Mouse (Mus musculus): ENCODE results near the gene Sik3. TPM values are rescaled to one million over a fixed set of nuclear protein-coding genes. Genes with fewer than 3 reads are reported as not detected.

The Sik3 gene
- polyA plus RNA-seq, 1 experiment from 2014 or later = 5.2 TPM

DNA sequence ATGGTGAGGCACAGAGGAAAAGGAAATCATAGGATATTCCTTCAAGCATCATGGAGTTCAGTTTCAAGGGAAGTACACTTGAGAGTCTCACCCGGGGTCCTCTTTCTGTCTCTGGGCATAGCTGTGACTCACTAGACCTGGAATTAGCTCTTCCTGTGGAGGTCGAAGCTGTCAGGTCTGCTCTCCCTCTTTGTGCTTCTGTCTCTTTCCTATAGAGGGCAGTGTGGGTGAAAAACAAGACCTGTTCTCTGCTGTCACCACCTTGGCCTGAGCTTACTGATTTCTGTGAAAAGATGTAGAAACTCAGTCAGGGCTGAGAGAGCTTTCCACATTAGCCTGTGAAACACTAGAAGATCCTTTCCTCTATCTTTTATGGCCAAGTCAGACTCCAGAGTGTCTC, 172.6 kb downstream of the Sik3 start:
- H3K9me3 ChIP-seq (ENCODE audit: control insufficient read depth, low read length) = no peaks in the 10 kb centered on the region
- H3K4me3 ChIP-seq (ENCODE audit: low read length) = no peak overlapping the region
- 26% methylated on average over 2 of the region's 2 CpGs for WGBS
- no peak overlapping the region for H3K4me2 ChIP-seq (ENCODE audit: low read depth, low read length)
- H3K36me3 ChIP-seq (ENCODE audit: control insufficient read depth, insufficient read depth, low read length) = no peaks in the 10 kb centered on the region; the same call in 1 of the 2 replicates
- no peaks in the 10 kb centered on the region for H3K27me3 ChIP-seq (ENCODE audit: control insufficient read depth, insufficient read depth, low read depth, low read length)
- peaks cover 8% of the 10 kb centered on the region for H3K4me1 ChIP-seq (replicated peaks; ENCODE audit: control insufficient read depth, insufficient read depth, low read length)
- H3K27ac ChIP-seq (ENCODE audit: low read length) = peak overlapping the region; percentile 60; the same call in 1 of the 2 replicates
- ATAC-seq (ENCODE audit: low read depth) = no peak
- no peak overlapping the region for H3K9ac ChIP-seq (ENCODE audit: low read length)

GRCm38 (mm10) chr9:46186387-46186786, 173.8 kb downstream of the Sik3 start:
- H3K9me3 ChIP-seq (ENCODE audit: control insufficient read depth, low read length) = no peaks in the 10 kb centered on the region
- H3K4me3 ChIP-seq (ENCODE audit: low read length) = no peak overlapping the region
- no peak overlapping the region for H3K4me2 ChIP-seq (ENCODE audit: low read depth, low read length)
- H3K27me3 ChIP-seq (ENCODE audit: control insufficient read depth, insufficient read depth, low read depth, low read length) = no peaks in the 10 kb centered on the region
- no peak overlapping the region for H3K27ac ChIP-seq (ENCODE audit: low read length)
- no peak for ATAC-seq (ENCODE audit: low read depth)
- no peaks in the 10 kb centered on the region; the same call in 1 of the 2 replicates for H3K36me3 ChIP-seq (ENCODE audit: control insufficient read depth, insufficient read depth, low read length)
- WGBS = 80% methylated on average over 1 of the region's 1 CpGs
- no peak overlapping the region for H3K9ac ChIP-seq (ENCODE audit: low read length)
- H3K4me1 ChIP-seq (replicated peaks; ENCODE audit: control insufficient read depth, insufficient read depth, low read length) = no peaks in the 10 kb centered on the region; the same call in 1 of the 2 replicates

- 89% methylated on average over 4 of the region's 4 CpGs for WGBS
- H3K9me3 ChIP-seq (ENCODE audit: control insufficient read depth, low read length) = no peaks in the 10 kb centered on the region
- no peak overlapping the region for H3K4me2 ChIP-seq (ENCODE audit: low read depth, low read length)
- no peaks in the 10 kb centered on the region for H3K4me1 ChIP-seq (replicated peaks; ENCODE audit: control insufficient read depth, insufficient read depth, low read length)
- no peaks in the 10 kb centered on the region for H3K27me3 ChIP-seq (ENCODE audit: control insufficient read depth, insufficient read depth, low read depth, low read length)
- ATAC-seq (ENCODE audit: low read depth) = no peak
- H3K4me3 ChIP-seq (ENCODE audit: low read length) = no peak overlapping the region
- H3K9ac ChIP-seq (ENCODE audit: low read length) = no peak overlapping the region
- H3K36me3 ChIP-seq (ENCODE audit: control insufficient read depth, insufficient read depth, low read length) = no peaks in the 10 kb centered on the region
- H3K27ac ChIP-seq (ENCODE audit: low read length) = no peak overlapping the region
These were observed 175.8 kb downstream of the Sik3 start for GRCm38 (mm10) chr9:46188370-46188769.

DNA sequence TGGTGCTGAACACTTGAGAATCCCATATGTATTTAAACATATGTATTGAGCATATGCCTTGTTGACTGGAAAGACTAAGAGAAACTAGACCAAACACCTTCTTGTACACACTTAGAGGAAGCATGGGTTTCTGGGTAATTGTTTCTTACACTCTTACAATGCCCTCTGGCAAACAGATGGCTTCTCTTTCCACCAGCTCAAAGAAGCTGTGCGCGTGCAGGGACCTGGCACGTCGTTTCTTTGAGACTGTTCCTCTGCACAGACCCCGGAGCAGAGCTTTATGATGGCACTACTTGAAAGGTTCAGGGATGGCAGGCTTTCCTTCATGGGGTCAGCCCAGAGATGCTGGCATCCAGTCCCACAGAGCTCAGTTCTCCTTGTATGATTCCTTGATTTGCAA, 176.3 kb downstream of the Sik3 start:
- no peaks in the 10 kb centered on the region for H3K27me3 ChIP-seq (ENCODE audit: control insufficient read depth, insufficient read depth, low read depth, low read length)
- H3K9me3 ChIP-seq (ENCODE audit: control insufficient read depth, low read length) = no peaks in the 10 kb centered on the region
- H3K4me2 ChIP-seq (ENCODE audit: low read depth, low read length) = no peak overlapping the region
- no peaks in the 10 kb centered on the region for H3K4me1 ChIP-seq (replicated peaks; ENCODE audit: control insufficient read depth, insufficient read depth, low read length)
- no peak overlapping the region for H3K9ac ChIP-seq (ENCODE audit: low read length)
- no peak overlapping the region for H3K27ac ChIP-seq (ENCODE audit: low read length)
- WGBS = 82% methylated on average over 5 of the region's 5 CpGs
- no peak for ATAC-seq (ENCODE audit: low read depth)
- H3K36me3 ChIP-seq (ENCODE audit: control insufficient read depth, insufficient read depth, low read length) = no peaks in the 10 kb centered on the region
- H3K4me3 ChIP-seq (ENCODE audit: low read length) = no peak overlapping the region

DNA sequence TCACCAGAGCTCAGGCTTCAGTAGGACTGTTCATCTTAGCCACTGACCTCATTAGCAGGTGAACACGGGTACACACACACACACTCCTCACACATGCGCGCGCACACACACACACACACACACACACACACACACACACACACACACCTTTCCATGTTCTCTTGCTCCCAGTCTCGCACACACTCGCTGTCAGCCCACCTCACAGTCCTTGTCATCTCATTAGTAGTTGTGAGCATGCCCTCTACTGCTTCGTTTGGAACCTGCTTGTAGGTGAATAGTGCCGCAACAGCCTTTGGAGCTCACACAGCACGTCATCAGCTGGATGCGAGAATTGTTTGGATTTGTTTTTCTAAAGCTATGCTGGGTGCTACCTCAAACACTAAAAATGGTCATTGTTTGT, 176.8 kb downstream of the Sik3 start:
- no peaks in the 10 kb centered on the region for H3K9me3 ChIP-seq (ENCODE audit: control insufficient read depth, low read length)
- 86% methylated on average over 10 of the region's 10 CpGs for WGBS

GRCm38 (mm10) chr9:46191234-46191633, 178.6 kb downstream of the Sik3 start:
- WGBS = 58% methylated on average over 8 of the region's 8 CpGs
- H3K4me2 ChIP-seq (ENCODE audit: low read depth, low read length) = no peak overlapping the region
- H3K36me3 ChIP-seq (ENCODE audit: control insufficient read depth, insufficient read depth, low read length) = 0 out of 2 replicates have a peak, but pooled peaks cover 3% of the 10 kb centered on the region
- no peak overlapping the region for H3K9ac ChIP-seq (ENCODE audit: low read length)
- H3K4me3 ChIP-seq (ENCODE audit: low read length) = no peak overlapping the region
- H3K27ac ChIP-seq (ENCODE audit: low read length) = no peak overlapping the region
- no peaks in the 10 kb centered on the region for H3K4me1 ChIP-seq (replicated peaks; ENCODE audit: control insufficient read depth, insufficient read depth, low read length)
- no peak for ATAC-seq (ENCODE audit: low read depth)
- H3K27me3 ChIP-seq (ENCODE audit: control insufficient read depth, insufficient read depth, low read depth, low read length) = no peaks in the 10 kb centered on the region
- H3K9me3 ChIP-seq (ENCODE audit: control insufficient read depth, low read length) = no peaks in the 10 kb centered on the region

More for the DNA sequence above, 176.8 kb downstream of the Sik3 start:
- Histone ChIP-seq H3K36me3 (ENCODE audit: control insufficient read depth, insufficient read depth, low read length) (no peaks in the 10 kb centered on the region), H3K9ac (ENCODE audit: low read length) (no peak overlapping the region), H3K27ac (ENCODE audit: low read length) (no peak overlapping the region), H3K4me1 (replicated peaks; ENCODE audit: control insufficient read depth, insufficient read depth, low read length) (no peaks in the 10 kb centered on the region), H3K4me2 (ENCODE audit: low read depth, low read length) (no peak overlapping the region), H3K4me3 (ENCODE audit: low read length) (no peak overlapping the region), H3K27me3 (ENCODE audit: control insufficient read depth, insufficient read depth, low read depth, low read length) (no peaks in the 10 kb centered on the region)
- ATAC-seq (ENCODE audit: low read depth) = no peak

DNA sequence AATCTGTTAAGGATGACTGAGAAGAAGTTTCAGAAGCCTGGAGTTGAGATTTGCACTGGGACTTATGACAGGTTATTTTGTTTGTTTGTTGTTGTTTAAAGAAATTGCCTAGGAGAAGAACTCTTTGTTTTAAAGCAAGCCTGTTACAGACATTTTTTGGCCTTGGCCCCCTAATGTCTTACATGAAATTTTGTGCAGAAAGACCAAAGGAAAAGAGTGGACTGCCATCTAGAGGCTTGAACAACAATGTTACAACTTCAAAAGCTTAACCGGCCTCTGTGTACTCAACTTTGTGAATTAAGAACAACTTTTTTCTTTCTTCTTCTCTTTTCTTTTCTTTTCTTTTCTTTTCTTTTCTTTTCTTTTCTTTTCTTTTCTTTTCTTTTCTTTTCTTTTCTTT, 179.0 kb downstream of the Sik3 start:
- H3K9me3 ChIP-seq (ENCODE audit: control insufficient read depth, low read length) = no peaks in the 10 kb centered on the region
- H3K4me1 ChIP-seq (replicated peaks; ENCODE audit: control insufficient read depth, insufficient read depth, low read length) = no peaks in the 10 kb centered on the region
- H3K27ac ChIP-seq (ENCODE audit: low read length) = no peak overlapping the region
- peaks cover 3% of the 10 kb centered on the region; the same call in 1 of the 2 replicates for H3K36me3 ChIP-seq (ENCODE audit: control insufficient read depth, insufficient read depth, low read length)
- no peak overlapping the region for H3K4me3 ChIP-seq (ENCODE audit: low read length)
- no peaks in the 10 kb centered on the region for H3K27me3 ChIP-seq (ENCODE audit: control insufficient read depth, insufficient read depth, low read depth, low read length)
- 9% methylated on average over 1 of the region's 1 CpGs for WGBS
- H3K9ac ChIP-seq (ENCODE audit: low read length) = no peak overlapping the region
- no peak overlapping the region for H3K4me2 ChIP-seq (ENCODE audit: low read depth, low read length)
- ATAC-seq (ENCODE audit: low read depth) = 0 out of 2 replicates have a peak, but pooled peaks have one; percentile 45

GRCm38 (mm10) chr9:46192642-46193041, 180.0 kb downstream of the Sik3 start:
- no peaks in the 10 kb centered on the region for H3K9me3 ChIP-seq (ENCODE audit: control insufficient read depth, low read length)
- 82% methylated on average over 6 of the region's 6 CpGs for WGBS

DNA sequence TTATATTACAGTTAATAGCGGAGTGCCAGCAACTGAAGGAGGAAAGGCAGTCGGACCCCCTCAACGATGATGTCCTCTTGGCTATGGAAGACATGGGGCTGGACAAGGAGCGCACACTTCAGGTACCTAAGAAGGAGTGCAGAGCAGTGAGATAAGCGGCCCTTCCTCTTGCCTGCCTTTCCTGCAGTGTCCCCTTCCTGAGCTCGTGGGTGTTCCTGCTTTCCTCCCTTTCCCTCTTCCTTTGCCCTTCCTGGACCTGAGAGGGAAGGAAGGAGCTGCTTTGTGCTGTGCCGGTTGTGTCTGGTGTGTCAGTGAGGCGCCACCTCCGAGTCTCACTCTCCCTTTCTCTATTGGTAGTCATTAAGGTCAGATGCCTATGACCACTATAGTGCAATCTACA, 182.2 kb downstream of the Sik3 start:
- Histone ChIP-seq H3K36me3 (ENCODE audit: control insufficient read depth, insufficient read depth, low read length) (peaks cover 14% of the 10 kb centered on the region), H3K4me2 (ENCODE audit: low read depth, low read length) (no peak overlapping the region), H3K9me3 (ENCODE audit: control insufficient read depth, low read length) (no peaks in the 10 kb centered on the region), H3K9ac (ENCODE audit: low read length) (no peak overlapping the region), H3K4me1 (replicated peaks; ENCODE audit: control insufficient read depth, insufficient read depth, low read length) (no peaks in the 10 kb centered on the region), H3K27ac (ENCODE audit: low read length) (no peak overlapping the region), H3K27me3 (ENCODE audit: control insufficient read depth, insufficient read depth, low read depth, low read length) (no peaks in the 10 kb centered on the region), H3K4me3 (ENCODE audit: low read length) (no peak overlapping the region)
- no peak for ATAC-seq (ENCODE audit: low read depth)
- 81% methylated on average over 9 of the region's 9 CpGs for WGBS

More at GRCm38 (mm10) chr9:46192642-46193041, 180.0 kb downstream of the Sik3 start:
- H3K27ac ChIP-seq (ENCODE audit: low read length) = no peak overlapping the region
- H3K4me2 ChIP-seq (ENCODE audit: low read depth, low read length) = no peak overlapping the region
- no peaks in the 10 kb centered on the region for H3K4me1 ChIP-seq (replicated peaks; ENCODE audit: control insufficient read depth, insufficient read depth, low read length)
- H3K9ac ChIP-seq (ENCODE audit: low read length) = no peak overlapping the region
- ATAC-seq (ENCODE audit: low read depth) = no peak
- peaks cover 3% of the 10 kb centered on the region; the same call in 1 of the 2 replicates for H3K36me3 ChIP-seq (ENCODE audit: control insufficient read depth, insufficient read depth, low read length)
- H3K4me3 ChIP-seq (ENCODE audit: low read length) = no peak overlapping the region
- H3K27me3 ChIP-seq (ENCODE audit: control insufficient read depth, insufficient read depth, low read depth, low read length) = no peaks in the 10 kb centered on the region

DNA sequence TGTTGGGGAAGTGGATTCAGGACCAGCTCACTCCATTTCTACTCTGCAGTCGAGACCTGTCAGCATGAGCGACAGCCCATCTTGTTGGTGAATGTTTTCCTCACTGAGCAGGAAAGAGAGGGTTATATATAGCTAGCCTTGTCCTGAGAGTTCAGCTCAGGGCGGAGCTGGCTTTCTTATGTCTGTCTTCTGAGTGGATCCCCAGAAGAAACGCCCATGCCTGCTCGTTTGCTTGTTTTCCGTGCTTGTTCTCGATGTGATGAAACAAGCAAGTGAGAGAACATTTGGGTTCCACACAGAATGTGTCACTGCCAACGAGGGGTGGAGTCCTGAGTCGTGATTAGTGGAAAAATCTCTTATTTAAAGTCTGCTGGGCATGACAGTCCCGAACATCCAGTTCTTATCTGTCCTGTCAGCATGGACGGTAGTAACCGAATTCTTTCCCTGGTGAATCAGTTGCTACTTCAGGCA, 184.1 kb downstream of the Sik3 start:
- Histone ChIP-seq H3K36me3 (ENCODE audit: control insufficient read depth, insufficient read depth, low read length) (peaks cover 16% of the 10 kb centered on the region), H3K9me3 (ENCODE audit: control insufficient read depth, low read length) (no peaks in the 10 kb centered on the region), H3K27ac (ENCODE audit: low read length) (no peak overlapping the region), H3K9ac (ENCODE audit: low read length) (no peak overlapping the region), H3K4me2 (ENCODE audit: low read depth, low read length) (no peak overlapping the region), H3K4me3 (ENCODE audit: low read length) (no peak overlapping the region), H3K4me1 (replicated peaks; ENCODE audit: control insufficient read depth, insufficient read depth, low read length) (no peaks in the 10 kb centered on the region), H3K27me3 (ENCODE audit: control insufficient read depth, insufficient read depth, low read depth, low read length) (no peaks in the 10 kb centered on the region)
- ATAC-seq (ENCODE audit: low read depth) = peak; percentile 38; the same call in 1 of the 2 replicates
- WGBS = 67% methylated on average over 12 of the region's 12 CpGs
